Comparison of ENCODE assay signal across 8 mouse cellular contexts in the genomic region with DNA sequence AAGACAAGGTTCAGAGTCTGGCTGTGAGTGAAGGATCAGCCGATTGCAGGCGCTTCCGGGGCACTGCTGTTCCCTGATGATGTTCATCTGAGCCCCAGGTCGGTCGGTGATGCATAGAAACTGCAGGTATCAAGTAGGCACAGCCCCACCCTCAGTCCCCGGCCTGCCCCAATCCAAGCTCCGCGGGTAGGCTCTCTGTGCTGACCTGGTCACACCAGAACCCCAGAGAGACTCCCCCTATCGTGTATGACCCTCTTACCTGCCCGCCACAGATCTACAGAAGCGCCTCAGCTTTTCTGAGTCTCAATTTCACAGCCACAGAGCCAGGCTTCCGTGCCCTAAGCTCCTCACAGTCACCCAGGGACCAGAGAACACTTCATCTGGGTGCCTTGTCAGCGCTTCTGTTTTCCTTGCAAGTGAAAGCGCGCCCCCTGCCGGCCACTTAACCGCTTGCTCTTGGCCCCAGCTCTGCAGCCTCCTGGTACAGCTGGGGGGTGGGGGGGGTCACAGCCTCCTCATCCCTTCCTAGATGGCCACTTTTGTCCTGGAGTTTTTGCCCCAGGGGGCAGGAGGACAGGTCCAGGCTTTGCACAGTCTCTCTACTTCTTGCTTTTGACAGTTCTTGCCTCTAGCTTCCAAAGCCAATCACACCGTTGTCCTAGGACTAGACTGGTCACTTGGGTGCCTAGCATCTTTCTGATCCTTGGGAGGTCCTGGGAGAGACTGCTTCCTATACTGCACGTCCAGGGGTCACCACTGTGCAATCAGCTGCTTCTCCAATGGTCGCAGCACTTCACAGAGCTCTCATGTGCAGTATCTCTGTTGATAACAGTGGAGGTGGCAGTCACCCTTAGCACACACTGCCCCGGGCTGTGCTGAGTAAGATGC. TPM values are rescaled to one million over a fixed set of nuclear protein-coding genes. Genes with fewer than 3 reads are reported as not detected.
DNase-seq lines count a peak whose midpoint lies in the region; ATAC-seq lines count a peak whose summit lies in the region.

No protein-coding gene starts in this region.

- H3K36me3 ChIP-seq in forebrain, embryonic 16.5 days (ENCODE audit: control insufficient read depth, insufficient read depth) = no peaks in the 10 kb centered on the region
- no peaks in the 10 kb centered on the region for H3K36me3 ChIP-seq in hindbrain, embryonic 10.5 days
- peaks cover 9% of the 10 kb centered on the region; the same call in 1 of the 2 replicates for H3K36me3 ChIP-seq in lung, embryonic 16.5 days (ENCODE audit: control insufficient read depth, insufficient read depth, low read length)

- H3K9me3 ChIP-seq in forebrain, embryonic 16.5 days (ENCODE audit: control insufficient read depth, low read length) = no peaks in the 10 kb centered on the region
- no peaks in the 10 kb centered on the region for H3K9me3 ChIP-seq in hindbrain, embryonic 10.5 days
- H3K9me3 ChIP-seq in lung, embryonic 16.5 days (ENCODE audit: control insufficient read depth, low read length) = no peaks in the 10 kb centered on the region

- H3K27me3 ChIP-seq in forebrain, embryonic 16.5 days (replicated peaks; ENCODE audit: control insufficient read depth, insufficient read depth, low read length) = no peaks in the 10 kb centered on the region
- H3K27me3 ChIP-seq in hindbrain, embryonic 10.5 days (ENCODE audit: insufficient read depth, poor library complexity, severe bottlenecking) = peaks cover 6% of the 10 kb centered on the region; the same call in 1 of the 2 replicates
- no peaks in the 10 kb centered on the region for H3K27me3 ChIP-seq in lung, embryonic 16.5 days (ENCODE audit: control insufficient read depth, insufficient read depth, low read depth, low read length)

- 32% methylated on average over 21 of the region's 21 CpGs for WGBS in forebrain, embryonic 16.5 days
- WGBS in hindbrain, embryonic 10.5 days = 33% methylated on average over 21 of the region's 21 CpGs
- whole genome bisulfite sequencing in lung, embryonic 16.5 days = 32% methylated on average over 21 of the region's 21 CpGs

- H3K9ac ChIP-seq in forebrain, embryonic 16.5 days (replicated peaks; ENCODE audit: low read depth, low read length) = no peak overlapping the region
- H3K9ac ChIP-seq in lung, embryonic 16.5 days (ENCODE audit: low read length) = no peak overlapping the region

- no peak overlapping the region for H3K4me2 ChIP-seq in forebrain, embryonic 16.5 days (ENCODE audit: low read length)
- no peak overlapping the region for H3K4me2 ChIP-seq in lung, embryonic 16.5 days (ENCODE audit: low read depth, low read length)

- peaks cover 4% of the 10 kb centered on the region; the same call in 1 of the 2 replicates for H3K4me1 ChIP-seq in forebrain, embryonic 16.5 days (replicated peaks; ENCODE audit: control insufficient read depth, insufficient read depth, low read length)
- H3K4me1 ChIP-seq in hindbrain, embryonic 10.5 days (replicated peaks) = 0 out of 2 replicates have a peak, but pooled peaks cover 4% of the 10 kb centered on the region
- no peaks in the 10 kb centered on the region for H3K4me1 ChIP-seq in lung, embryonic 16.5 days (replicated peaks; ENCODE audit: control insufficient read depth, insufficient read depth, low read length)

- ATAC-seq in forebrain, embryonic 16.5 days = peak; percentile 73
- peak; percentile 68 for ATAC-seq in lung, embryonic 16.5 days (ENCODE audit: low read depth)

- DNase-seq in ES-CJ7 (ENCODE audit: low read depth, low spot score) = peak; percentile 68
- DNase-seq in cerebellum, adult 11-12 months = peak; percentile 86
- peak; percentile 87 for DNase-seq in hindbrain, embryonic 10.5 days (ENCODE audit: low spot score)
- peak; percentile 67 to 91 for DNase-seq in layer of hippocampus, adult 8-10 months (ENCODE audit: low spot score in 2 of 2)
- peak; percentile 82 for DNase-seq in ovary, postnatal 10 days (ENCODE audit: low spot score)
- peak; percentile 70 to 73 for DNase-seq in thymus, adult 18-20 months

- H3K4me3 ChIP-seq in forebrain, embryonic 16.5 days (replicated peaks; ENCODE audit: low read length) = no peak overlapping the region
- H3K4me3 ChIP-seq in hindbrain, embryonic 10.5 days = no peak overlapping the region
- H3K4me3 ChIP-seq in lung, embryonic 16.5 days (ENCODE audit: low read length) = no peak overlapping the region

- H3K27ac ChIP-seq in forebrain, embryonic 16.5 days (ENCODE audit: low read length) = no peak overlapping the region
- H3K27ac ChIP-seq in hindbrain, embryonic 10.5 days = no peak overlapping the region
- H3K27ac ChIP-seq in lung, embryonic 16.5 days (ENCODE audit: low read length) = no peak overlapping the region

RNA-seq across cellular contexts. Expression of gene Orm1, which starts 36.9 kb away (rescaled TPM):
- polyA plus RNA-seq in forebrain, embryonic 16.5 days (2015; fragmentation: Nextera tagmentation; extraction: Ambion mirVana) = not detected in 2 replicates
- polyA plus RNA-seq in hindbrain, embryonic 10.5 days (2016; fragmentation: Nextera tagmentation; extraction: Ambion mirVana) = not detected in 2 replicates
- not detected for total RNA-seq in layer of hippocampus, adult 8-10 months (2022)
- polyA plus RNA-seq in lung, embryonic 16.5 days (2015; fragmentation: Nextera tagmentation; extraction: Ambion mirVana) = 0.48 TPM in 1 of 2 replicates, not detected in the other

RNA-seq across cellular contexts. Expression of gene Orm3, which starts 48.5 kb away (rescaled TPM):
- not detected in 2 replicates for polyA plus RNA-seq in forebrain, embryonic 16.5 days (2015; fragmentation: Nextera tagmentation; extraction: Ambion mirVana)
- polyA plus RNA-seq in hindbrain, embryonic 10.5 days (2016; fragmentation: Nextera tagmentation; extraction: Ambion mirVana) = not detected in 2 replicates
- total RNA-seq in layer of hippocampus, adult 8-10 months (2022) = not detected
- polyA plus RNA-seq in lung, embryonic 16.5 days (2015; fragmentation: Nextera tagmentation; extraction: Ambion mirVana) = not detected in 2 replicates

RNA-seq across cellular contexts. Expression of gene Orm2, which starts 54.8 kb away (rescaled TPM):
- not detected in 2 replicates for polyA plus RNA-seq in forebrain, embryonic 16.5 days (2015; fragmentation: Nextera tagmentation; extraction: Ambion mirVana)
- polyA plus RNA-seq in hindbrain, embryonic 10.5 days (2016; fragmentation: Nextera tagmentation; extraction: Ambion mirVana) = not detected in 2 replicates
- total RNA-seq in layer of hippocampus, adult 8-10 months (2022) = not detected
- not detected in 2 replicates for polyA plus RNA-seq in lung, embryonic 16.5 days (2015; fragmentation: Nextera tagmentation; extraction: Ambion mirVana)
